Mouse (Mus musculus): Measurements from ENCODE around the gene Prpf6.

GRCm38 (mm10) chr2:181579681-181580080 is 12.0 kb upstream of the Prpf6 start:
- no peak for TF ChIP-seq CTCF (IDR thresholded peaks at IDR 0.05; ENCODE audit: borderline replicate concordance, insufficient read depth, low read depth, low read length)
- no peak for TF ChIP-seq POLR2A (IDR thresholded peaks at IDR 0.05; ENCODE audit: borderline replicate concordance, insufficient read depth, low read length)
